In genomic region chr16:48675607-48676006, GRCm38 (mm10) we compare ENCODE assay signal across 8 mouse cellular contexts.
A peak's percentile ranks its signal among the peaks of the same experiment; 100 is the strongest.
DNase-seq lines count a peak whose midpoint lies in the region; ATAC-seq and TF ChIP-seq lines count a peak whose summit lies in the region.

No protein-coding gene starts in this region.

- no peaks in the 10 kb centered on the region for H3K36me3 ChIP-seq in hindbrain, postnatal 0 days (ENCODE audit: insufficient read depth, low read length)

- H3K9me3 ChIP-seq in hindbrain, postnatal 0 days (ENCODE audit: low read length): no peaks in the 10 kb centered on the region

- peak; percentile 62 for DNase-seq in Muller cell, postnatal 12 days (ENCODE audit: inconsistent ontology term)
- DNase-seq in cerebellum, adult 18-20 months: peak; percentile 68 to 80
- DNase-seq in forelimb bud, embryonic 11.5 days (ENCODE audit: low read depth, low spot score): peak; percentile 78
- DNase-seq in hindbrain, postnatal 0 days (ENCODE audit: low spot score): peak; percentile 94
- DNase-seq in left cerebral cortex, adult 11 months (ENCODE audit: low spot score): peak; percentile 26
- DNase-seq in right cerebral cortex, postnatal 14 days: peak; percentile 85
- DNase-seq in urinary bladder, postnatal 36 days (ENCODE audit: low spot score in 2 of 2): peak; percentile 56 to 72

- peak; percentile 88 for ATAC-seq in hindbrain, postnatal 0 days
- ATAC-seq in megakaryocyte-erythroid progenitor cell, adult 5-6 weeks (replicated peaks; ENCODE audit: low FRiP score, low TSS enrichment, poor library complexity, severe bottlenecking): peak; percentile 96

- WGBS in hindbrain, postnatal 0 days: 15% methylated on average over 10 of the region's 10 CpGs

- no peak overlapping the region for H3K4me3 ChIP-seq in hindbrain, postnatal 0 days (ENCODE audit: low read length)

- no peak overlapping the region for H3K9ac ChIP-seq in hindbrain, postnatal 0 days (replicated peaks; ENCODE audit: low read length)

- H3K4me1 ChIP-seq in hindbrain, postnatal 0 days (ENCODE audit: insufficient read depth, low read length): no peaks in the 10 kb centered on the region

- no peaks in the 10 kb centered on the region for H3K27me3 ChIP-seq in hindbrain, postnatal 0 days (ENCODE audit: insufficient read depth, low read length)

- TF ChIP-seq CTCF in hindbrain, postnatal 0 days (IDR thresholded peaks at IDR 0.05; ENCODE audit: low read depth): peak; percentile 84

- H3K4me2 ChIP-seq in hindbrain, postnatal 0 days (ENCODE audit: low read depth, low read length): 0 out of 2 replicates have a peak overlapping the region, but pooled peaks have one; percentile 0

- H3K27ac ChIP-seq in hindbrain, postnatal 0 days: no peak overlapping the region

Comparison
In these comparisons a context has a peak if more than half of its experiments do, and no peak if none do; other contexts are left out.
1. DNase-seq: peak in every context shown above with its lines; median percentile 94 in hindbrain, postnatal 0 days; 85 in right cerebral cortex, postnatal 14 days; 78 in forelimb bud, embryonic 11.5 days; 74 in cerebellum, adult 18-20 months; 64 in urinary bladder, postnatal 36 days; 62 in Muller cell, postnatal 12 days; 26 in left cerebral cortex, adult 11 months.